Mouse (Mus musculus) frontal cortex, adult (tissue): ENCODE data around the gene Vstm4.

Source experiments
- ATAC-seq: cut with Nextera tagmentation; 2 replicates; pipeline ENCODE4 v1.9.2; 2017; ENCODE audit warnings: mild to moderate bottlenecking, moderate library complexity, mixed read lengths; ENCODE audit not compliant: low TSS enrichment

Vstm4 gene

GRCm38 (mm10) chr14:32856681-32857328 is at the start of gene Vstm4:
TSS of gene Vstm4 (plus strand) at chr14:32856756.
- ATAC-seq: peak; percentile 74

GRCm38 (mm10) chr14:32810111-32810510 is 46.4 kb upstream of the Vstm4 start:
- ATAC-seq: no peak

GRCm38 (mm10) chr14:32812429-32812828 is 44.1 kb upstream of the Vstm4 start:
- ATAC-seq: no peak

- ATAC-seq: no peak
These were observed 41.6 kb upstream of the Vstm4 start for GRCm38 (mm10) chr14:32814961-32815360.

GRCm38 (mm10) chr14:32816533-32816932 is 40.0 kb upstream of the Vstm4 start:
- ATAC-seq: no peak

- ATAC-seq: no peak
These were observed 39.3 kb upstream of the Vstm4 start for GRCm38 (mm10) chr14:32817258-32817657.

GRCm38 (mm10) chr14:32819297-32819696 is 37.3 kb upstream of the Vstm4 start:
- no peak for ATAC-seq

- no peak for ATAC-seq
These were observed 33.7 kb upstream of the Vstm4 start for GRCm38 (mm10) chr14:32822812-32823211.

- ATAC-seq: no peak
These were observed 32.7 kb upstream of the Vstm4 start for GRCm38 (mm10) chr14:32823861-32824260.

- no peak for ATAC-seq
These were observed 32.0 kb upstream of the Vstm4 start for GRCm38 (mm10) chr14:32824267-32825150.

- ATAC-seq: no peak
These were observed 31.0 kb upstream of the Vstm4 start for GRCm38 (mm10) chr14:32825426-32826032.

- ATAC-seq: no peak
These were observed 29.4 kb upstream of the Vstm4 start for GRCm38 (mm10) chr14:32827165-32827564.

- ATAC-seq: peak; percentile 93
These were observed 28.4 kb upstream of the Vstm4 start for GRCm38 (mm10) chr14:32827994-32828650.

GRCm38 (mm10) chr14:32833847-32834246 is 22.7 kb upstream of the Vstm4 start, which contains the start of gene Fam170b:
TSS of gene Fam170b (plus strand) at chr14:32833962.
- ATAC-seq: no peak

- ATAC-seq: no peak
These were observed 21.4 kb upstream of the Vstm4 start for GRCm38 (mm10) chr14:32835181-32835580.

- no peak for ATAC-seq
These were observed 21.0 kb upstream of the Vstm4 start for GRCm38 (mm10) chr14:32835596-32835995.

- no peak for ATAC-seq
These were observed 20.4 kb upstream of the Vstm4 start for GRCm38 (mm10) chr14:32836191-32836590.

- no peak for ATAC-seq
These were observed 14.5 kb upstream of the Vstm4 start for GRCm38 (mm10) chr14:32842052-32842451.

- ATAC-seq: no peak
These were observed 2.5 kb upstream of the Vstm4 start for GRCm38 (mm10) chr14:32854059-32854458.

GRCm38 (mm10) chr14:32856246-32856645 is 310 bp upstream of the Vstm4 start:
- peak; percentile 22; the same call in 1 of the 2 replicates for ATAC-seq

GRCm38 (mm10) chr14:32858361-32858760 is 1.8 kb downstream of the Vstm4 start:
- no peak for ATAC-seq

GRCm38 (mm10) chr14:32858941-32859510 is 2.5 kb downstream of the Vstm4 start:
- no peak for ATAC-seq
